Mouse (Mus musculus): ENCODE results near the gene Tesk2.

DNA sequence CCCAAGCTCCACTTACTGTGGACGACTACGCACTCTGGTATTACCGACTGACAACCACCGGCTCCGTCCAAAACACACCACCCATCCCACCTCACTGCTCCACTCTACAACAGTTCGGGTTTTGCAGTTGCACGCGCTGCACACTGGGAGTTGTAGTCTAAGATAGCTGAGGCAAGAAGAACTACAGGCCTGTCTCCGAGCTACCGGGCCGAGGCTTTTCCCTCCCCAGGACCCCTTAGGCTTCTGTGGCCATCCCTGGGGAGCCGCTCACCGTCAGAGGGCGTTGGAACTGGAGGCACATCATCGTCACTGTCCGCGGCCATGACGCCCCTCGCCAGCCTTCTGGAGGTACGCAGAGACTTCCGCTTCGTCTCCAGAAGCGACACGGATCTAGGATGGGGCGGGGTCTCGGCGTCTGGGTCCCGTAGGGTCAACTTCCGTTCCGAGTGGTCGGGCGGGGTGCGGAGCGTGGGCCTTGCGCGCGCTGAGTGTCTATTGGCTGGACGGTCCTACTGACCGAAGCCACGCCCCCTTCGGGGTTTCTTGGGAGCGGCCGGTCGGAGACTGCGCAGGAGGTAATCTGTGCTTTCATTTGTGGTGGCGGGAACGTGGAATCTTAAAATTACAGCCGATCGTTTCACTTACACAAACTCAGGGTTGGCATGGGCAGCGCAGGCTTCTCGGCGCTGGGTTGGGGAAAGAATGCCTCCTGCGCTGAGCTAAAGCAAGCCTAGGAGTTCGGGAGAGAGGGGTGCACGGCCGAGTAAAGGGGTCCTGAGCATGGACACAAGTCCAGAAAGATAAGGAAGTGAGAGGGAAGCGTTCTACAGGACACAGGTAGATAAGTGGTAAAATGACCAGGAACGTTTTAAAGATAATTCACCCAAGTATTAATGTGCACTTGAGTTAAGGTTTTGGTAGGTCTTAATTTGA, 86.7 kb downstream of the Tesk2 start, which contains the start of the genes Toe1 and Mutyh:
- TF ChIP-seq GATA1 (IDR thresholded peaks at IDR 0.05; ENCODE audit: borderline replicate concordance, low read length) (no peak), CTCF (IDR thresholded peaks at IDR 0.05; ENCODE audit: low read depth, low read length) (no peak), GATA2 (IDR thresholded peaks at IDR 0.05; ENCODE audit: borderline replicate concordance, low read depth, low read length) (no peak), POLR2AphosphoS5 (IDR thresholded peaks at IDR 0.05; ENCODE audit: insufficient replicate concordance, low read depth, low read length) (peak; percentile 53; the same call in 1 of the 2 replicates)

All from G1E (cell line).